Comparison of ENCODE assay signal across 16 mouse cellular contexts in genomic region chr4:118131329-118131728, GRCm38 (mm10).
"Had no signal": no experiment of that assay in that cellular context is flagged by ENCODE, and none has a peak within 500 bp of the region (broad histone marks: within the 10 kb centered on the region; RNA-seq: fewer than 3 reads in every experiment).

No protein-coding gene starts in this region.

- H3K9me3 ChIP-seq: limb, embryonic 15.5 days; liver, embryonic 15.5 days; midbrain, embryonic 15.5 days; neural tube, embryonic 13.5 days had no signal

- H3K4me3 ChIP-seq: limb, embryonic 15.5 days; liver, embryonic 15.5 days; midbrain, embryonic 15.5 days; neural tube, embryonic 13.5 days had no signal

- H3K36me3 ChIP-seq: midbrain, embryonic 15.5 days had no signal

- H3K27ac ChIP-seq: kidney, postnatal 0 days; limb, embryonic 15.5 days; liver, embryonic 15.5 days; midbrain, embryonic 15.5 days; neural tube, embryonic 13.5 days had no signal

- DNase-seq: kidney, adult 9 months; kidney, postnatal 36 days; layer of hippocampus, adult 9-11 months; layer of hippocampus, postnatal 36 days; lung, embryonic 14.5 days; lung, postnatal 10 days; lung, postnatal 4 days; retina, postnatal 1 day; right cerebral cortex, postnatal 25 days; thymus, adult 18-20 months; thymus, postnatal 14 days had no signal

- H3K27me3 ChIP-seq: limb, embryonic 15.5 days; liver, embryonic 15.5 days; midbrain, embryonic 15.5 days; neural tube, embryonic 13.5 days had no signal
